Mouse (Mus musculus) liver, embryonic 14.5 days (tissue): Measurements from ENCODE around the gene Itgae. TPM values are rescaled to one million over a fixed set of nuclear protein-coding genes. Genes with fewer than 3 reads are reported as not detected.

ENCODE experiments used
- ATAC-seq: fragments of 200-750 bp; cut with Nextera tagmentation; 2 replicates; pipeline ENCODE4 v1.8.0; 2017; ENCODE audit warnings: moderate number of reproducible peaks, mild to moderate bottlenecking, moderate library complexity; ENCODE audit not compliant: insufficient read depth
- DNase-seq, 3 experiments: peaks; one replicate each; pipeline ENCODE4 v3.0.0-alpha.2; 2012 to 2013; ENCODE audit warnings: low read depth in 3 of 3, low spot score in 3 of 3
- H3K27ac ChIP-seq: fragments of 300-500 bp; sonication (generic); 2 replicates; pipeline ENCODE4 v1.5.1; 2014; ENCODE audit warnings: moderate library complexity, mild to moderate bottlenecking, control low read depth, inconsistent platforms
- H3K27me3 ChIP-seq: fragments of 300-500 bp; sonication (generic); 2 replicates; pipeline ENCODE4 v1.6.1; 2014; ENCODE audit warnings: mild to moderate bottlenecking, low read length, moderate library complexity; ENCODE audit not compliant: control insufficient read depth, insufficient read depth
- H3K36me3 ChIP-seq: fragments of 300-500 bp; sonication (generic); replicated peaks from 2 replicates; pipeline ENCODE4 v1.6.1; 2014; ENCODE audit warnings: low read depth; ENCODE audit not compliant: control insufficient read depth, insufficient read depth
- H3K4me1 ChIP-seq, 2 experiments: fragments of 200-500 bp in 1 of 2; fragments of 300-500 bp in 1 of 2; sonication (generic) in 1 of 2; replicated peaks; 2 replicates each; pipeline ENCODE4 v1.6.1; 2012 to 2014; ENCODE audit warnings: antibody characterized with exemption in 1 of 2, inconsistent platforms in 1 of 2, low read length in 1 of 2; ENCODE audit not compliant: control insufficient read depth in 2 of 2, insufficient read depth in 2 of 2
- H3K4me2 ChIP-seq: fragments of 300-500 bp; sonication (generic); 2 replicates; pipeline ENCODE4 v1.6.1; 2014; ENCODE audit warnings: low read depth, mild to moderate bottlenecking, control low read depth, moderate library complexity
- H3K4me3 ChIP-seq, 2 experiments: fragments of 200-500 bp in 1 of 2; fragments of 300-500 bp in 1 of 2; sonication (generic) in 1 of 2; 2 replicates each; pipeline ENCODE4 v1.5.1; 2012 to 2014; ENCODE audit warnings: low read depth in 2 of 2, low read length in 2 of 2, mild to moderate bottlenecking in 2 of 2, control low read depth in 1 of 2, inconsistent platforms in 1 of 2, moderate library complexity in 1 of 2; ENCODE audit not compliant: insufficient read depth in 1 of 2
- H3K9ac ChIP-seq: fragments of 300-500 bp; sonication (generic); replicated peaks from 2 replicates; pipeline ENCODE4 v1.6.1; 2014; ENCODE audit warnings: mild to moderate bottlenecking, control low read depth, moderate library complexity
- H3K9me3 ChIP-seq: fragments of 300-500 bp; sonication (generic); 2 replicates; pipeline ENCODE4 v1.6.1; 2016; ENCODE audit warnings: low read length, mixed read lengths; ENCODE audit not compliant: control insufficient read depth
- CTCF ChIP-seq: IDR thresholded peaks from 2 replicates; pipeline ENCODE4 v1.5.1; 2016; ENCODE audit warnings: antibody characterized with exemption, low read depth, control low read depth
- EP300 ChIP-seq: IDR thresholded peaks from 2 replicates; pipeline ENCODE4 v1.6.1; 2016; ENCODE audit warnings: antibody characterized with exemption, low read depth
- WGBS: fragments of 180-500 bp; shearing (Covaris S2); extraction: QIAGEN DNeasy Blood & Tissue Kit; methylation state at CpG from one replicate; pipeline ENCODE4 v1.1.7; 2014; ENCODE audit not compliant: insufficient replicate concordance; 5-methylcytosine and 5-hydroxymethylcytosine counted together
- polyA plus RNA-seq, 2 experiments: library from polyadenylated mRNA; depleted of rRNA in 1 of 2; stranded (reverse) in 1 of 2; unstranded in 1 of 2; fragments of >200 nt; fragmentation: Nextera tagmentation in 1 of 2; extraction: Ambion mirVana in 1 of 2; gene quantifications; 2 replicates each; pipeline versions ENCODE4 v1.2.1 to v1.2.3; 2012 to 2014

Gene Itgae
- polyA plus RNA-seq, 2 experiments: 0.03 TPM

GRCm38 (mm10) chr11:73168576-73168975, 78.2 kb downstream of the Itgae start:
- Histone ChIP-seq H3K4me2 (no peak overlapping the region), H3K4me1 (peaks cover 0 to 2% of the 10 kb centered on the region in 2 experiments; a peak in 1 of 4 replicates), H3K36me3 (no peaks in the 10 kb centered on the region), H3K27me3 (no peaks in the 10 kb centered on the region), H3K9ac (no peak overlapping the region), H3K9me3 (no peaks in the 10 kb centered on the region), H3K4me3 (no peak overlapping the region), H3K27ac (no peak overlapping the region)
- TF ChIP-seq EP300: no peak
- TF ChIP-seq CTCF: no peak
- 75% methylated on average over 6 of the region's 6 CpGs for WGBS
- no peak for ATAC-seq
- DNase-seq: no peak

- TF ChIP-seq CTCF: peak; percentile 87
- TF ChIP-seq EP300: no peak
- H3K36me3 ChIP-seq: peaks cover 2% of the 10 kb centered on the region; the same call in 1 of the 2 replicates
- no peak overlapping the region for H3K4me2 ChIP-seq
- peak; percentile 40; the same call in 1 of the 2 replicates for ATAC-seq
- peak; percentile 37 to 40 (median 37) for DNase-seq
- no peak overlapping the region for H3K27ac ChIP-seq
- no peak overlapping the region for H3K9ac ChIP-seq
- 37% methylated on average over 4 of the region's 4 CpGs for WGBS
- no peak overlapping the region for H3K4me3 ChIP-seq
- H3K9me3 ChIP-seq: no peaks in the 10 kb centered on the region
- H3K27me3 ChIP-seq: no peaks in the 10 kb centered on the region
- H3K4me1 ChIP-seq: peaks cover 0 to 2% of the 10 kb centered on the region in 2 experiments; a peak in 1 of 4 replicates
These were observed 78.8 kb downstream of the Itgae start for GRCm38 (mm10) chr11:73169231-73169630.

GRCm38 (mm10) chr11:73172186-73172585, 81.8 kb downstream of the Itgae start:
- H3K9ac ChIP-seq: no peak overlapping the region
- H3K4me2 ChIP-seq: no peak overlapping the region
- no peak overlapping the region for H3K4me3 ChIP-seq
- no peak for TF ChIP-seq CTCF
- no peaks in the 10 kb centered on the region for H3K9me3 ChIP-seq
- no peak for DNase-seq
- WGBS: 69% methylated on average over 5 of the region's 5 CpGs
- peaks cover 5 to 6% of the 10 kb centered on the region in 2 experiments; a peak in 2 of 4 replicates for H3K4me1 ChIP-seq
- no peaks in the 10 kb centered on the region for H3K27me3 ChIP-seq
- H3K27ac ChIP-seq: no peak overlapping the region
- H3K36me3 ChIP-seq: peaks cover 2% of the 10 kb centered on the region; the same call in 1 of the 2 replicates
- ATAC-seq: no peak

GRCm38 (mm10) chr11:73175612-73176011, 85.2 kb downstream of the Itgae start:
- DNase-seq (peak in 1 of 3 experiments; percentile 33), ATAC-seq (no peak)
- Histone ChIP-seq H3K36me3 (peaks cover 2% of the 10 kb centered on the region; the same call in 1 of the 2 replicates), H3K9me3 (no peaks in the 10 kb centered on the region), H3K27ac (peak overlapping the region; percentile 35; the same call in 1 of the 2 replicates), H3K4me2 (peak overlapping the region; percentile 93), H3K9ac (peak overlapping the region; percentile 86), H3K4me3 (peak overlapping the region; percentile 89 to 95), H3K4me1 (peaks cover 13 to 17% of the 10 kb centered on the region in 2 experiments), H3K27me3 (no peaks in the 10 kb centered on the region)
- TF ChIP-seq CTCF (no peak), EP300 (no peak)
- 34% methylated on average over 8 of the region's 8 CpGs for WGBS

- ATAC-seq: no peak
- Histone ChIP-seq H3K36me3 (peaks cover 2% of the 10 kb centered on the region; the same call in 1 of the 2 replicates), H3K27me3 (no peaks in the 10 kb centered on the region), H3K27ac (peak overlapping the region; percentile 40), H3K9me3 (no peaks in the 10 kb centered on the region), H3K9ac (peak overlapping the region; percentile 86), H3K4me1 (peaks cover 13 to 17% of the 10 kb centered on the region in 2 experiments), H3K4me2 (peak overlapping the region; percentile 93), H3K4me3 (peak overlapping the region; percentile 89 to 95)
- WGBS: 0% methylated on average over 15 of the region's 15 CpGs
- no peak for DNase-seq
- TF ChIP-seq CTCF (no peak), EP300 (no peak)
These were observed 85.8 kb downstream of the Itgae start for GRCm38 (mm10) chr11:73176186-73176585.
